Mouse (Mus musculus): ENCODE measurements around the gene Stag1. TPM values are rescaled to one million over a fixed set of nuclear protein-coding genes. Genes with fewer than 3 reads are reported as not detected.

The Stag1 gene
- polyA plus RNA-seq, 1 experiment from 2014 or later = 23.9 TPM

- ATAC-seq (replicated peaks; ENCODE audit: extremely low read depth, insufficient read depth, low FRiP score) = no peak
- Histone ChIP-seq H3K27ac (ENCODE audit: low read length) (no peak overlapping the region), H3K4me1 (ENCODE audit: control insufficient read depth, insufficient read depth, low read length) (no peaks in the 10 kb centered on the region), H3K9me3 (replicated peaks; ENCODE audit: control insufficient read depth, low read length) (peaks cover 7% of the 10 kb centered on the region), H3K9ac (ENCODE audit: low read length) (no peak overlapping the region), H3K4me3 (ENCODE audit: low read length) (no peak overlapping the region), H3K4me2 (ENCODE audit: low read depth, low read length) (no peak overlapping the region), H3K36me3 (ENCODE audit: control insufficient read depth, insufficient read depth) (peaks cover 17% of the 10 kb centered on the region), H3K27me3 (ENCODE audit: control insufficient read depth, insufficient read depth, low read length) (no peaks in the 10 kb centered on the region)
- 95% methylated on average over 25 of the region's 25 CpGs for WGBS
These were observed 387.0 kb downstream of the Stag1 start for GRCm38 (mm10) chr9:100984381-100985310.

GRCm38 (mm10) chr9:100987006-100987405 is 389.4 kb downstream of the Stag1 start:
- no peaks in the 10 kb centered on the region for H3K4me1 ChIP-seq (ENCODE audit: control insufficient read depth, insufficient read depth, low read length)
- no peak overlapping the region for H3K4me3 ChIP-seq (ENCODE audit: low read length)
- H3K9ac ChIP-seq (ENCODE audit: low read length) = no peak overlapping the region
- H3K27me3 ChIP-seq (ENCODE audit: control insufficient read depth, insufficient read depth, low read length) = no peaks in the 10 kb centered on the region
- no peak overlapping the region for H3K27ac ChIP-seq (ENCODE audit: low read length)
- 88% methylated on average over 5 of the region's 5 CpGs for WGBS
- H3K36me3 ChIP-seq (ENCODE audit: control insufficient read depth, insufficient read depth) = peaks cover 17% of the 10 kb centered on the region
- no peak for ATAC-seq (replicated peaks; ENCODE audit: extremely low read depth, insufficient read depth, low FRiP score)
- H3K4me2 ChIP-seq (ENCODE audit: low read depth, low read length) = no peak overlapping the region
- H3K9me3 ChIP-seq (replicated peaks; ENCODE audit: control insufficient read depth, low read length) = peaks cover 7% of the 10 kb centered on the region

GRCm38 (mm10) chr9:100987850-100988249 is 390.3 kb downstream of the Stag1 start:
- H3K9me3 ChIP-seq (replicated peaks; ENCODE audit: control insufficient read depth, low read length) = peaks cover 7% of the 10 kb centered on the region
- no peak for ATAC-seq (replicated peaks; ENCODE audit: extremely low read depth, insufficient read depth, low FRiP score)
- no peak overlapping the region for H3K27ac ChIP-seq (ENCODE audit: low read length)
- 88% methylated on average over 3 of the region's 3 CpGs for WGBS
- no peak overlapping the region for H3K4me3 ChIP-seq (ENCODE audit: low read length)
- H3K36me3 ChIP-seq (ENCODE audit: control insufficient read depth, insufficient read depth) = peaks cover 21% of the 10 kb centered on the region
- no peaks in the 10 kb centered on the region for H3K27me3 ChIP-seq (ENCODE audit: control insufficient read depth, insufficient read depth, low read length)
- H3K9ac ChIP-seq (ENCODE audit: low read length) = no peak overlapping the region
- H3K4me2 ChIP-seq (ENCODE audit: low read depth, low read length) = no peak overlapping the region
- no peaks in the 10 kb centered on the region for H3K4me1 ChIP-seq (ENCODE audit: control insufficient read depth, insufficient read depth, low read length)

GRCm38 (mm10) chr9:100990609-100991008 is 393.0 kb downstream of the Stag1 start:
- Histone ChIP-seq H3K36me3 (ENCODE audit: control insufficient read depth, insufficient read depth) (peaks cover 34% of the 10 kb centered on the region), H3K4me2 (ENCODE audit: low read depth, low read length) (no peak overlapping the region), H3K4me1 (ENCODE audit: control insufficient read depth, insufficient read depth, low read length) (no peaks in the 10 kb centered on the region), H3K27ac (ENCODE audit: low read length) (no peak overlapping the region), H3K27me3 (ENCODE audit: control insufficient read depth, insufficient read depth, low read length) (no peaks in the 10 kb centered on the region), H3K9me3 (replicated peaks; ENCODE audit: control insufficient read depth, low read length) (peaks cover 7% of the 10 kb centered on the region), H3K4me3 (ENCODE audit: low read length) (no peak overlapping the region), H3K9ac (ENCODE audit: low read length) (no peak overlapping the region)
- no peak for ATAC-seq (replicated peaks; ENCODE audit: extremely low read depth, insufficient read depth, low FRiP score)
- WGBS = 85% methylated on average over 5 of the region's 5 CpGs

GRCm38 (mm10) chr9:100991321-100991720 is 393.7 kb downstream of the Stag1 start:
- no peaks in the 10 kb centered on the region for H3K27me3 ChIP-seq (ENCODE audit: control insufficient read depth, insufficient read depth, low read length)
- ATAC-seq (replicated peaks; ENCODE audit: extremely low read depth, insufficient read depth, low FRiP score) = no peak
- no peak overlapping the region for H3K4me3 ChIP-seq (ENCODE audit: low read length)
- 86% methylated on average over 2 of the region's 2 CpGs for WGBS
- peaks cover 7% of the 10 kb centered on the region for H3K9me3 ChIP-seq (replicated peaks; ENCODE audit: control insufficient read depth, low read length)
- no peaks in the 10 kb centered on the region for H3K4me1 ChIP-seq (ENCODE audit: control insufficient read depth, insufficient read depth, low read length)
- peaks cover 30% of the 10 kb centered on the region for H3K36me3 ChIP-seq (ENCODE audit: control insufficient read depth, insufficient read depth)
- H3K27ac ChIP-seq (ENCODE audit: low read length) = no peak overlapping the region
- H3K9ac ChIP-seq (ENCODE audit: low read length) = no peak overlapping the region
- no peak overlapping the region for H3K4me2 ChIP-seq (ENCODE audit: low read depth, low read length)

- H3K9ac ChIP-seq (ENCODE audit: low read length) = no peak overlapping the region
- ATAC-seq (replicated peaks; ENCODE audit: extremely low read depth, insufficient read depth, low FRiP score) = no peak
- 81% methylated on average over 2 of the region's 2 CpGs for WGBS
- no peaks in the 10 kb centered on the region for H3K4me1 ChIP-seq (ENCODE audit: control insufficient read depth, insufficient read depth, low read length)
- H3K27me3 ChIP-seq (ENCODE audit: control insufficient read depth, insufficient read depth, low read length) = no peaks in the 10 kb centered on the region
- H3K4me2 ChIP-seq (ENCODE audit: low read depth, low read length) = no peak overlapping the region
- no peak overlapping the region for H3K4me3 ChIP-seq (ENCODE audit: low read length)
- H3K27ac ChIP-seq (ENCODE audit: low read length) = no peak overlapping the region
- H3K9me3 ChIP-seq (replicated peaks; ENCODE audit: control insufficient read depth, low read length) = peaks cover 7% of the 10 kb centered on the region
- peaks cover 32% of the 10 kb centered on the region for H3K36me3 ChIP-seq (ENCODE audit: control insufficient read depth, insufficient read depth)
These were observed 394.6 kb downstream of the Stag1 start for GRCm38 (mm10) chr9:100992191-100992590.

- H3K9ac ChIP-seq (ENCODE audit: low read length) = no peak overlapping the region
- H3K4me3 ChIP-seq (ENCODE audit: low read length) = no peak overlapping the region
- no peaks in the 10 kb centered on the region for H3K4me1 ChIP-seq (ENCODE audit: control insufficient read depth, insufficient read depth, low read length)
- peaks cover 41% of the 10 kb centered on the region for H3K36me3 ChIP-seq (ENCODE audit: control insufficient read depth, insufficient read depth)
- no peak for ATAC-seq (replicated peaks; ENCODE audit: extremely low read depth, insufficient read depth, low FRiP score)
- H3K9me3 ChIP-seq (replicated peaks; ENCODE audit: control insufficient read depth, low read length) = peaks cover 7% of the 10 kb centered on the region
- H3K27ac ChIP-seq (ENCODE audit: low read length) = no peak overlapping the region
- 87% methylated on average over 4 of the region's 4 CpGs for WGBS
- H3K4me2 ChIP-seq (ENCODE audit: low read depth, low read length) = no peak overlapping the region
- H3K27me3 ChIP-seq (ENCODE audit: control insufficient read depth, insufficient read depth, low read length) = no peaks in the 10 kb centered on the region
These were observed 396.3 kb downstream of the Stag1 start for GRCm38 (mm10) chr9:100993937-100994336.

- Histone ChIP-seq H3K4me1 (ENCODE audit: control insufficient read depth, insufficient read depth, low read length) (no peaks in the 10 kb centered on the region), H3K27me3 (ENCODE audit: control insufficient read depth, insufficient read depth, low read length) (no peaks in the 10 kb centered on the region), H3K9me3 (replicated peaks; ENCODE audit: control insufficient read depth, low read length) (peaks cover 2% of the 10 kb centered on the region; the same call in 1 of the 2 replicates), H3K4me2 (ENCODE audit: low read depth, low read length) (no peak overlapping the region), H3K9ac (ENCODE audit: low read length) (no peak overlapping the region), H3K4me3 (ENCODE audit: low read length) (no peak overlapping the region), H3K27ac (ENCODE audit: low read length) (no peak overlapping the region), H3K36me3 (ENCODE audit: control insufficient read depth, insufficient read depth) (peaks cover 39% of the 10 kb centered on the region)
- ATAC-seq (replicated peaks; ENCODE audit: extremely low read depth, insufficient read depth, low FRiP score) = no peak
- WGBS = 67% methylated on average over 2 of the region's 2 CpGs
These were observed 399.5 kb downstream of the Stag1 start for GRCm38 (mm10) chr9:100997138-100997537.

GRCm38 (mm10) chr9:101002053-101002452 is 404.5 kb downstream of the Stag1 start:
- 94% methylated on average over 4 of the region's 4 CpGs for WGBS
- Histone ChIP-seq H3K4me1 (ENCODE audit: control insufficient read depth, insufficient read depth, low read length) (no peaks in the 10 kb centered on the region), H3K9me3 (replicated peaks; ENCODE audit: control insufficient read depth, low read length) (peaks cover 10% of the 10 kb centered on the region; the same call in 1 of the 2 replicates), H3K27me3 (ENCODE audit: control insufficient read depth, insufficient read depth, low read length) (no peaks in the 10 kb centered on the region), H3K4me3 (ENCODE audit: low read length) (no peak overlapping the region), H3K27ac (ENCODE audit: low read length) (no peak overlapping the region), H3K36me3 (ENCODE audit: control insufficient read depth, insufficient read depth) (peaks cover 17% of the 10 kb centered on the region), H3K4me2 (ENCODE audit: low read depth, low read length) (no peak overlapping the region), H3K9ac (ENCODE audit: low read length) (no peak overlapping the region)
- ATAC-seq (replicated peaks; ENCODE audit: extremely low read depth, insufficient read depth, low FRiP score) = no peak

All from heart, embryonic 16.5 days (tissue).